Mouse (Mus musculus): ENCODE measurements around the gene Ak5.

Ak5 gene

DNA sequence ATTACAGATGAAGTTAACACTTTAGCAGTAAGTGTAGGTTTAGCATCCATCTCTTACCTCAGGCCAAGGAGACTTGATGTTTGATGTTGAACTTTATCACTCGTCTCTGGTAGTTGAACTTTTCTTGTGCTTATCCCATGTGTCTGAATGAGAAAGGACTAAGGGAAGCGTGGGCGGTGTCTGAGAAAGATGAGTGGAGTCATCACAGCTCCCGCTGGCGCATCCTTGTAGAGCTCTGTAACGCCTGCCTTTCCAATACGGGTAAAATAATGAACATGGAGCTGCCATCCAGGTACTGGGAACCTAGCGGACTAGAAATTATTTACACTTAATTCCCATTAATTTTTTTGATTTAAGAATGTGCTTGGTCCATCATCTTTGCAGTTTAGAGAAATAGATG lies 239.2 kb downstream of the Ak5 start:
- DNase-seq (ENCODE audit: low spot score) = no peak
